Comparison of ENCODE assay signal across 22 mouse cellular contexts in the genomic region with DNA sequence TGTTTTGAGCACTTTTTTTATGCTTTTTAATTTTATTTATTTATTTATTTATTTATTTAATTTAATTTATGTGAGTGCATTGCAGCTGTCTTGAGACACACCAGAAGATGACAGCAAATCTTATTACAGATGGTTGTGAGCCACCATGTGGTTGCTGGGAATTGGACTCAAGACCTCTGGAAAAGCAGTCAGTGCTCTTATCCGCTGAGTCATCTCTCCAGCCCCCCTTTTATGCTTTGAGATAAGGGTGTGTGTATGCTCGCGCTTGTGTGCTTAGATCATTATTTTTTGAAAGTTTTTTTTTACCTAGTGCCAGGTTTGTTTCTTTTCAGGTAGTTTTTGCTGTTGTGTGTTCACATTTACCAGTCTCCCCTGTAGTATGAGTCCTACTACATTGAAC. TPM values are rescaled to one million over a fixed set of nuclear protein-coding genes. Genes with fewer than 3 reads are reported as not detected.
DNase-seq lines count a peak whose midpoint lies in the region; ATAC-seq and TF ChIP-seq lines count a peak whose summit lies in the region.
"Had no signal": no experiment of that assay in that cellular context is flagged by ENCODE, and none has a peak within 500 bp of the region (broad histone marks: within the 10 kb centered on the region; RNA-seq: fewer than 3 reads in every experiment).

No protein-coding gene starts in this region.

- no peak for DNase-seq in gastrocnemius, adult 2 months
- DNase-seq in gastrocnemius, postnatal 14 days: no peak
- no peak for DNase-seq in liver, embryonic 11.5 days (ENCODE audit: low spot score)
- peak; percentile 28 for DNase-seq in 3T3-L1 (ENCODE audit: low read depth, low spot score)
- no peak for DNase-seq in MEL (ENCODE audit: low read depth, low spot score)
- no peak for DNase-seq in thymus, postnatal 4 days
- DNase-seq in cerebellum, adult 11 months: no peak
- DNase-seq: adrenal gland, postnatal 10 days; cerebellum, adult 18-20 months; cerebellum, postnatal 10 days; forebrain, postnatal 0 days; gastrocnemius, postnatal 36 days; heart, adult 11 months; heart, postnatal 36 days had no signal

- no peak for TF ChIP-seq POLR2A in MEL (IDR thresholded peaks at IDR 0.05; ENCODE audit: control insufficient read depth in 1 of 2, insufficient read depth in 1 of 2, low read depth in 1 of 2, low read length in 2 of 2, poor library complexity in 1 of 2)

- intact Hi-C loops in gastrocnemius, adult 2 months (cut with DNase I): no loop called here
- intact Hi-C loops in gastrocnemius, postnatal 14 days (cut with DNase I; ENCODE audit: low total_unique reads): no loop called here

- H3K27ac ChIP-seq in gastrocnemius, adult 2 months: peak overlapping the region; percentile 28
- H3K27ac ChIP-seq in liver, embryonic 12.5 days: no peak overlapping the region; the same call in 1 of the 2 replicates
- H3K27ac ChIP-seq in liver, embryonic 11.5 days (ENCODE audit: low read depth, low read length): no peak overlapping the region
- H3K27ac ChIP-seq in MEL (ENCODE audit: control insufficient read depth, low read depth, low read length): no peak overlapping the region
- H3K27ac ChIP-seq: embryonic facial prominence, embryonic 10.5 days had no signal

- no peak overlapping the region for H3K4me3 ChIP-seq in gastrocnemius, adult 2 months
- no peak overlapping the region for H3K4me3 ChIP-seq in liver, embryonic 12.5 days
- H3K4me3 ChIP-seq in liver, embryonic 11.5 days (ENCODE audit: low read depth, low read length): no peak overlapping the region
- no peak overlapping the region for H3K4me3 ChIP-seq in MEL (ENCODE audit: control insufficient read depth in 1 of 2, insufficient read depth in 1 of 2, low read depth in 2 of 2, low read length in 2 of 2)
- H3K4me3 ChIP-seq: embryonic facial prominence, embryonic 10.5 days; forebrain, embryonic 13.5 days; hindbrain, embryonic 15.5 days had no signal

- H3K4me1 ChIP-seq in liver, embryonic 12.5 days: peaks cover 50% of the 10 kb centered on the region
- peaks cover 24% of the 10 kb centered on the region for H3K4me1 ChIP-seq in liver, embryonic 11.5 days (replicated peaks; ENCODE audit: control insufficient read depth, insufficient read depth, low read length)
- peaks cover 6 to 11% of the 10 kb centered on the region in 2 experiments for H3K4me1 ChIP-seq in MEL (ENCODE audit: control insufficient read depth in 1 of 2, insufficient read depth in 2 of 2, low read length in 2 of 2)

- no peak for TF ChIP-seq EP300 in MEL (IDR thresholded peaks at IDR 0.05; ENCODE audit: low read depth in 1 of 2, low read length in 2 of 2)

- WGBS in liver, embryonic 12.5 days (ENCODE audit: insufficient replicate concordance): 38% methylated on average over 3 of the region's 3 CpGs
- 49% methylated on average over 3 of the region's 3 CpGs for WGBS in liver, embryonic 11.5 days

- no peak overlapping the region for H3K9ac ChIP-seq in liver, embryonic 12.5 days
- no peak overlapping the region for H3K9ac ChIP-seq in liver, embryonic 11.5 days (ENCODE audit: low read depth, low read length)
- H3K9ac ChIP-seq in MEL (ENCODE audit: control insufficient read depth, low read depth, low read length, poor library complexity, severe bottlenecking): no peak overlapping the region
- H3K9ac ChIP-seq: forebrain, embryonic 13.5 days; forebrain, postnatal 0 days; hindbrain, embryonic 15.5 days had no signal

- H3K36me3 ChIP-seq in liver, embryonic 12.5 days: peaks cover under 1% of the 10 kb centered on the region
- H3K36me3 ChIP-seq in liver, embryonic 11.5 days (ENCODE audit: control insufficient read depth, insufficient read depth, low read length): no peaks in the 10 kb centered on the region
- peaks cover 0 to 23% of the 10 kb centered on the region in 2 experiments; a peak in 2 of 4 replicates for H3K36me3 ChIP-seq in MEL (ENCODE audit: control insufficient read depth in 1 of 2, insufficient read depth in 2 of 2, low read length in 2 of 2)
- H3K36me3 ChIP-seq: hindbrain, embryonic 15.5 days had no signal

- TF ChIP-seq CTCF in gastrocnemius, adult 2 months (IDR thresholded peaks at IDR 0.05): no peak
- no peak for TF ChIP-seq CTCF in MEL (IDR thresholded peaks at IDR 0.05 in 2 of 3, conservative IDR thresholded peaks at IDR 0.05 in 1 of 3; ENCODE audit: control insufficient read depth in 1 of 3, insufficient read depth in 1 of 3, low read depth in 2 of 3, low read length in 3 of 3, poor library complexity in 1 of 3, severe bottlenecking in 1 of 3)

- peak overlapping the region; percentile 24; the same call in 1 of the 2 replicates for H3K4me2 ChIP-seq in liver, embryonic 12.5 days
- H3K4me2 ChIP-seq in liver, embryonic 11.5 days: no peak overlapping the region

- no peak for TF ChIP-seq RAD21 in MEL (IDR thresholded peaks at IDR 0.05; ENCODE audit: low read depth, low read length)

- peaks cover 24% of the 10 kb centered on the region for H3K79me2 ChIP-seq in MEL (ENCODE audit: control insufficient read depth, insufficient read depth, low read length, poor library complexity)

- no peaks in the 10 kb centered on the region for H3K9me3 ChIP-seq in liver, embryonic 12.5 days (replicated peaks)
- no peaks in the 10 kb centered on the region for H3K9me3 ChIP-seq in liver, embryonic 11.5 days (ENCODE audit: control insufficient read depth, low read length)
- no peaks in the 10 kb centered on the region for H3K9me3 ChIP-seq in MEL (replicated peaks; ENCODE audit: insufficient read depth, low read length)
- H3K9me3 ChIP-seq: embryonic facial prominence, embryonic 10.5 days; forebrain, embryonic 13.5 days; G1E; heart, embryonic 13.5 days; hindbrain, embryonic 15.5 days had no signal

- no peak for ATAC-seq in liver, embryonic 12.5 days
- ATAC-seq in liver, embryonic 11.5 days (replicated peaks; ENCODE audit: low FRiP score): no peak
- ATAC-seq: activated CD4-positive, CD25-positive, alpha-beta regulatory T cell, adult 4 months; forebrain, embryonic 13.5 days; forebrain, postnatal 0 days; Patski had no signal

- no peaks in the 10 kb centered on the region for H3K27me3 ChIP-seq in liver, embryonic 12.5 days (replicated peaks)
- no peaks in the 10 kb centered on the region for H3K27me3 ChIP-seq in liver, embryonic 11.5 days (replicated peaks; ENCODE audit: control insufficient read depth, insufficient read depth, low read length)
- H3K27me3 ChIP-seq in MEL (ENCODE audit: control insufficient read depth in 1 of 2, insufficient read depth in 2 of 2, low read length in 2 of 2): no peaks in the 10 kb centered on the region
- H3K27me3 ChIP-seq: forebrain, embryonic 13.5 days; heart, embryonic 13.5 days; hindbrain, embryonic 15.5 days; Patski had no signal

TF ChIP-seq in MEL, 35 proteins besides CTCF, POLR2A, EP300 and RAD21:
- 0 out of 2 replicates have a peak, but pooled peaks have one; percentile 28 for TF ChIP-seq ZNF384 (IDR thresholded peaks at IDR 0.05; ENCODE audit: low read depth, low read length)
- TF ChIP-seq MXI1 (IDR thresholded peaks at IDR 0.05; ENCODE audit: low read depth, low read length): no peak
- TF ChIP-seq GATA1 (IDR thresholded peaks at IDR 0.05; ENCODE audit: low read depth, low read length): peak; percentile 51; the same call in 1 of the 2 replicates
- no peak for TF ChIP-seq MEF2A (IDR thresholded peaks at IDR 0.05; ENCODE audit: extremely low read depth, insufficient replicate concordance, low read depth, low read length, poor library complexity, severe bottlenecking)
- no peak for TF ChIP-seq NELFE (IDR thresholded peaks at IDR 0.05; ENCODE audit: low read depth, low read length)

RNA-seq across cellular contexts. Expression of a gene that starts 27.5 kb away (rescaled TPM):
- total RNA-seq in gastrocnemius, adult 2 months (2021): 100 to 1,000 TPM; 111 to 119 TPM
- total RNA-seq in gastrocnemius, postnatal 14 days (2021): 10 to 100 TPM; 91.1 to 97.2 TPM
- 17.6 and 18.2 TPM in 2 replicates for polyA plus RNA-seq in liver, embryonic 12.5 days (2016; fragmentation: Nextera tagmentation; extraction: Ambion mirVana)
- polyA plus RNA-seq in liver, embryonic 11.5 days (2014; fragmentation: Nextera tagmentation; extraction: Ambion mirVana): 9.3 and 10.9 TPM in 2 replicates
- total RNA-seq in MEL (2012; rRNA removed): 118 TPM in 2 replicates
- polyA plus RNA-seq in MEL (2012; ENCODE audit: insufficient read depth in 1 of 2, insufficient read length in 2 of 2, low read depth in 1 of 2, low replicate concordance in 2 of 2, missing spikeins in 1 of 2): 100 to 1,000 TPM in 1 of 2 experiments, not detected in 1; 196 TPM
